Mouse (Mus musculus) E14TG2a.4 (cell line): ENCODE data around the gene Cdc37l1.

Source experiments
- H3K27me3 ChIP-seq: 2 replicates; pipeline ENCODE4 v1.6.1; 2014; ENCODE audit warnings: low read length, control low read depth; ENCODE audit not compliant: insufficient read depth
- H3K36me3 ChIP-seq: 2 replicates; pipeline ENCODE4 v1.6.1; 2014; ENCODE audit warnings: low read length, control low read depth; ENCODE audit not compliant: insufficient read depth
- H3K4me1 ChIP-seq: replicated peaks from 2 replicates; pipeline ENCODE4 v1.6.1; 2014; ENCODE audit warnings: low read depth, low read length, control low read depth
- H3K4me3 ChIP-seq: replicated peaks from 2 replicates; pipeline ENCODE4 v1.5.1; 2014; ENCODE audit warnings: mild to moderate bottlenecking, low read length
- H3K9me3 ChIP-seq: 2 replicates; pipeline ENCODE4 v1.6.1; 2014; ENCODE audit warnings: low read length, control low read depth
- CTCF ChIP-seq: conservative IDR thresholded peaks from 2 replicates; pipeline ENCODE4 v1.5.1; 2014; ENCODE audit warnings: low read length
- NANOG ChIP-seq: IDR thresholded peaks from 2 replicates; pipeline ENCODE4 v1.6.1; 2014; ENCODE audit warnings: borderline replicate concordance, low read length, mixed read lengths
- POU5F1 ChIP-seq: IDR thresholded peaks from 2 replicates; pipeline ENCODE4 v1.6.1; 2014; ENCODE audit warnings: low read length, borderline replicate concordance

Cdc37l1 gene

DNA sequence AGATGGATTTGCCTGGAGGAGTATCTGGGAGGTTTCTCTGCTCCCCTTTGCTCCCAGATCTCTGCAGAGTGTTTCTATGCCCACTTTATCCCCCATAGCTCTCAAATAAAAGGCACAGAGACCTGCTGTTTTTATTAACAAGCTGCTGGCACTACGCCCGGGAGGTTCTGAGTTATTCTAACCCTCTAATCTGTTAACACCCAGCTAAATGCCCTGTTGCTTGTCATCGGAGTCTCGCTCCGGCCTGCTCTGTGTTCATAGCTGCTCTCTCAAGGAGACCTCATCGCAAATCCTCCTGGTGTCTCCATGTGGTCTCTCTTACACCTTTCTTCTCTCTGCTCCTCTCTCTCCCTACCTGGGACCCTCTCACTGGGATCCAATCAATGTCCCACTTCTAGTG lies 84.7 kb downstream of the Cdc37l1 start:
- peaks cover under 1% of the 10 kb centered on the region; the same call in 1 of the 2 replicates for H3K4me1 ChIP-seq
- H3K36me3 ChIP-seq = peaks cover 11% of the 10 kb centered on the region
- H3K9me3 ChIP-seq = peaks cover 6% of the 10 kb centered on the region
- TF ChIP-seq POU5F1 = no peak
- no peak for TF ChIP-seq NANOG
- TF ChIP-seq CTCF = no peak
- H3K4me3 ChIP-seq = no peak overlapping the region
- no peaks in the 10 kb centered on the region for H3K27me3 ChIP-seq
